8 mouse cellular contexts compared by ENCODE assay signal in the genomic region with DNA sequence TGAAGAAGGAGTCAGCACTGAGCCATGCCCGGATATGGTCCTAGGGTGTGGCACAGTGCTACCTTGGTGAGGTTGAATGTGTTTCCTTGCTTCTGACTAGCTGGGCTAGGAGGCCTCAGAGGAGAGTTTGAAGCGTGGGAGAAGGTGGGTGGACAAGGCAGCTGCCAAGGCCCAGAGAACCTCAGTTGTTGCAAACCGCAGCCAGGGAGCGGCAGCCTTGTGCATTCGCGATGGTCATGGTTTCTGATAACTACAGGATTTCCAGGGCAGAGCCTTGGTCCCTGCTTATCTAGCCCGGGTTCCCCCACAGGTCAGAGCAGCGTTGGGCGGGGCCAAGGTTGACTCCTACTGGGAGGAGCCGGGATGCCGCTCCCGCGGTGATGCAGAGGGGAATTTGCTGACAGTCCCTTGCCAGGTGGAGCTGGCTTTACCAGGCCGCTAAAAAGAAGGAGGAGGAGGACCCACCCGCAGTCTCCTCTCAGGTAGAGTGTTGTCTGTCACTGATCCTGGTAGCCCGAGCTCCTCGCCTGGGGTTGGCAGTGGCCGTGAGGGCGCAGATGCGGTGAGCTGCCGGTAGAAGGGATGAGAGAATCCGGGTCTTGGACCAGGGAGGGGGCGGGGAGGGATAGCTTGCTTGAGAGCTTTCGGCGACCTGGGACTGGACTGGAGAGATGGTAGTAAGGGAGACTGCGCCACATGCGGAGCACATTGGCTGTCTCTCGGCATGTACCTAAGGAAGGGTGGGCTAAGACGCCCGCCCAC. TPM values are rescaled to one million over a fixed set of nuclear protein-coding genes. Genes with fewer than 3 reads are reported as not detected.
DNase-seq lines count a peak whose midpoint lies in the region; ATAC-seq lines count a peak whose summit lies in the region.

No protein-coding gene starts in this region.

- H3K4me3 ChIP-seq in embryonic facial prominence, embryonic 15.5 days (replicated peaks), result peak overlapping the region; percentile 10; the same call in 1 of the 2 replicates
- H3K4me3 ChIP-seq in hindbrain, embryonic 14.5 days (replicated peaks; ENCODE audit: low read length), result peak overlapping the region; percentile 57
- H3K4me3 ChIP-seq in limb, embryonic 12.5 days (replicated peaks), result peak overlapping the region; percentile 23

- no peak overlapping the region for H3K9ac ChIP-seq in embryonic facial prominence, embryonic 15.5 days
- H3K9ac ChIP-seq in hindbrain, embryonic 14.5 days, result peak overlapping the region; percentile 85
- H3K9ac ChIP-seq in limb, embryonic 12.5 days (replicated peaks), result 0 out of 2 replicates have a peak overlapping the region, but pooled peaks have one; percentile 1

- 4% methylated on average over 29 of the region's 30 CpGs for WGBS in embryonic facial prominence, embryonic 15.5 days
- WGBS in hindbrain, embryonic 14.5 days, result 3% methylated on average over 29 of the region's 30 CpGs
- WGBS in limb, embryonic 12.5 days, result 4% methylated on average over 30 of the region's 30 CpGs

- H3K4me1 ChIP-seq in embryonic facial prominence, embryonic 15.5 days, result 0 out of 2 replicates have a peak, but pooled peaks cover 5% of the 10 kb centered on the region
- H3K4me1 ChIP-seq in hindbrain, embryonic 14.5 days (replicated peaks; ENCODE audit: control insufficient read depth, insufficient read depth, low read length), result peaks cover 17% of the 10 kb centered on the region
- 0 out of 2 replicates have a peak, but pooled peaks cover 8% of the 10 kb centered on the region for H3K4me1 ChIP-seq in limb, embryonic 12.5 days (replicated peaks)

- ATAC-seq in CD4-positive, CD25-positive, alpha-beta regulatory T cell, adult 4 months, result no peak
- no peak for ATAC-seq in embryonic facial prominence, embryonic 15.5 days (ENCODE audit: insufficient number of reproducible peaks, low FRiP score, low TSS enrichment, low read depth)
- peak; percentile 74 for ATAC-seq in hindbrain, embryonic 14.5 days (ENCODE audit: low FRiP score)
- ATAC-seq in limb, embryonic 12.5 days (ENCODE audit: insufficient number of reproducible peaks, insufficient read depth, low FRiP score, low TSS enrichment, low read depth), result no peak
- no peak for ATAC-seq in activated CD4-positive, CD25-positive, alpha-beta regulatory T cell, adult 4 months

- H3K4me2 ChIP-seq in embryonic facial prominence, embryonic 15.5 days (replicated peaks), result peak overlapping the region; percentile 41
- peak overlapping the region; percentile 82 for H3K4me2 ChIP-seq in hindbrain, embryonic 14.5 days (replicated peaks)
- H3K4me2 ChIP-seq in limb, embryonic 12.5 days, result peak overlapping the region; percentile 52

- H3K27ac ChIP-seq in embryonic facial prominence, embryonic 15.5 days (replicated peaks), result no peak overlapping the region
- H3K27ac ChIP-seq in hindbrain, embryonic 14.5 days, result peak overlapping the region; percentile 81
- H3K27ac ChIP-seq in limb, embryonic 12.5 days, result no peak overlapping the region

- H3K36me3 ChIP-seq in embryonic facial prominence, embryonic 15.5 days, result no peaks in the 10 kb centered on the region
- no peaks in the 10 kb centered on the region for H3K36me3 ChIP-seq in hindbrain, embryonic 14.5 days (replicated peaks; ENCODE audit: control insufficient read depth, insufficient read depth)
- H3K36me3 ChIP-seq in limb, embryonic 12.5 days, result no peaks in the 10 kb centered on the region

- peaks cover 22% of the 10 kb centered on the region for H3K27me3 ChIP-seq in embryonic facial prominence, embryonic 15.5 days
- no peaks in the 10 kb centered on the region for H3K27me3 ChIP-seq in hindbrain, embryonic 14.5 days (ENCODE audit: control insufficient read depth, insufficient read depth, low read length)
- peaks cover 48% of the 10 kb centered on the region for H3K27me3 ChIP-seq in limb, embryonic 12.5 days

- H3K9me3 ChIP-seq in embryonic facial prominence, embryonic 15.5 days (replicated peaks), result no peaks in the 10 kb centered on the region
- no peaks in the 10 kb centered on the region for H3K9me3 ChIP-seq in hindbrain, embryonic 14.5 days (ENCODE audit: control insufficient read depth, low read length)
- no peaks in the 10 kb centered on the region for H3K9me3 ChIP-seq in limb, embryonic 12.5 days

- DNase-seq in CD4-positive, CD25-positive, alpha-beta regulatory T cell, adult 2 months (ENCODE audit: low read depth, low spot score), result peak; percentile 10
- peak; percentile 22 to 29 for DNase-seq in adrenal gland, postnatal 36 days
- DNase-seq in hindbrain, embryonic 14.5 days (ENCODE audit: low spot score), result peak; percentile 67
- DNase-seq in right cerebral cortex, adult 18-20 months, result peak; percentile 83

RNA-seq across cellular contexts. Expression of gene Tmem63c, which starts 5.2 kb away (rescaled TPM):
- 1 to 10 TPM in 1 of 2 experiments, under 1 TPM in 1; 0.54 to 1.1 TPM for polyA plus RNA-seq in CD4-positive, CD25-positive, alpha-beta regulatory T cell, adult 4 months (2017; shearing (Covaris generic))
- total RNA-seq in adrenal gland, postnatal 36 days (2021), result 1 to 10 TPM; 1.0 to 1.3 TPM
- polyA plus RNA-seq in embryonic facial prominence, embryonic 15.5 days (2015; fragmentation: Nextera tagmentation; extraction: Ambion mirVana), result 0.16 and 0.28 TPM in 2 replicates
- polyA plus RNA-seq in hindbrain, embryonic 14.5 days (2014; fragmentation: Nextera tagmentation; extraction: Ambion mirVana), result 13.8 and 16.2 TPM in 2 replicates
- 0.18 TPM in 1 of 2 replicates, not detected in the other for polyA plus RNA-seq in limb, embryonic 12.5 days (2016; fragmentation: Nextera tagmentation; extraction: Ambion mirVana)
- under 1 TPM in 1 of 2 experiments, not detected in 1; 0.40 TPM for polyA plus RNA-seq in activated CD4-positive, CD25-positive, alpha-beta regulatory T cell, adult 4 months (2017; shearing (Covaris generic))

RNA-seq across cellular contexts. Expression of gene Zdhhc22, which starts 36.1 kb away (rescaled TPM):
- polyA plus RNA-seq in CD4-positive, CD25-positive, alpha-beta regulatory T cell, adult 4 months (2017; shearing (Covaris generic)), result under 1 TPM in 1 of 2 experiments, not detected in 1; 0.36 TPM
- total RNA-seq in adrenal gland, postnatal 36 days (2021), result under 1 TPM; 0.49 to 0.60 TPM
- 0.12 TPM in 1 of 2 replicates, not detected in the other for polyA plus RNA-seq in embryonic facial prominence, embryonic 15.5 days (2015; fragmentation: Nextera tagmentation; extraction: Ambion mirVana)
- polyA plus RNA-seq in hindbrain, embryonic 14.5 days (2014; fragmentation: Nextera tagmentation; extraction: Ambion mirVana), result 14.9 and 15.6 TPM in 2 replicates
- polyA plus RNA-seq in limb, embryonic 12.5 days (2016; fragmentation: Nextera tagmentation; extraction: Ambion mirVana), result 0.20 TPM in 1 of 2 replicates, not detected in the other
- polyA plus RNA-seq in activated CD4-positive, CD25-positive, alpha-beta regulatory T cell, adult 4 months (2017; shearing (Covaris generic)), result under 1 TPM in 1 of 2 experiments, not detected in 1; 0.60 TPM

Comparison
In these comparisons a context has a peak if more than half of its experiments do, and no peak if none do; other contexts are left out.
1. DNase-seq: peak in every context shown above with its lines; median percentile 83 in right cerebral cortex, adult 18-20 months; 67 in hindbrain, embryonic 14.5 days; 26 in adrenal gland, postnatal 36 days; 10 in CD4-positive, CD25-positive, alpha-beta regulatory T cell, adult 2 months.